Mouse (Mus musculus): ENCODE results near the gene 1520401A03Rik. TPM values are rescaled to one million over a fixed set of nuclear protein-coding genes. Genes with fewer than 3 reads are reported as not detected.
A peak's percentile ranks its signal among the peaks of the same experiment; 100 is the strongest.

1520401A03Rik gene
- total RNA-seq, 4 experiments from 2014 or later, result 0.11 to 0.57 (median 0.19) TPM; not detected in 1

DNA sequence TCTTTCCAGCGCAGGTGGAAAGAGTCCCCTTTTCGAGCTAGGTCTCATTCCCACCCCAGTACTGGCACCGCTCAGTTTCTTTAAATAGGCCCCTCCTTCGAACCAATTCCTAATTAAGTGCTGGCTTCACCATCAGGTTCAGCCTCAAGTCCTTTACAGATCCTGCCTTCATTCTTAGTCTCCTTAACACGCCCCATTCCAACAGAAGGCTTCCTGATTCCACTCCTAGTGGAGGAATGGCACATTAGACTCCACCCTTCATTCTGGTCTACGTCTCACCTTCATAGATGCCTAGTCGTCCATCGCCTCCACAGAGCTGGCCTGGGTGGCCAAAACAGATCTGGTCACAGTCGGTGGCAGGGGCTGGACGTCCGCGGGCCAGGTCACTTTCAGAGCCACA is 20.4 kb upstream of the 1520401A03Rik start:
- DNase-seq (ENCODE audit: low spot score in 2 of 2), result no peak

GRCm38 (mm10) chr17:23742210-23742793 is 19.7 kb upstream of the 1520401A03Rik start:
- no peak for DNase-seq (ENCODE audit: low spot score in 2 of 2)

- DNase-seq (ENCODE audit: low spot score in 2 of 2), result no peak
Measured at GRCm38 (mm10) chr17:23741359-23742209, 19.0 kb upstream of the 1520401A03Rik start.

- DNase-seq (ENCODE audit: low spot score in 2 of 2), result no peak
Measured at GRCm38 (mm10) chr17:23740598-23741021, 18.0 kb upstream of the 1520401A03Rik start, which contains the start of gene Paqr4. Gene Paqr4, minus strand, starts transcription at chr17:23740867.

GRCm38 (mm10) chr17:23740136-23740584 is 17.6 kb upstream of the 1520401A03Rik start:
- peak; percentile 81 to 94 for DNase-seq (ENCODE audit: low spot score in 2 of 2)

- peak in 1 of 2 experiments; percentile 62 for DNase-seq (ENCODE audit: low spot score in 2 of 2)
Measured at GRCm38 (mm10) chr17:23739202-23740135, 16.9 kb upstream of the 1520401A03Rik start.

- no peak for DNase-seq (ENCODE audit: low spot score in 2 of 2)
Measured at GRCm38 (mm10) chr17:23738836-23739201, 16.2 kb upstream of the 1520401A03Rik start.

DNA sequence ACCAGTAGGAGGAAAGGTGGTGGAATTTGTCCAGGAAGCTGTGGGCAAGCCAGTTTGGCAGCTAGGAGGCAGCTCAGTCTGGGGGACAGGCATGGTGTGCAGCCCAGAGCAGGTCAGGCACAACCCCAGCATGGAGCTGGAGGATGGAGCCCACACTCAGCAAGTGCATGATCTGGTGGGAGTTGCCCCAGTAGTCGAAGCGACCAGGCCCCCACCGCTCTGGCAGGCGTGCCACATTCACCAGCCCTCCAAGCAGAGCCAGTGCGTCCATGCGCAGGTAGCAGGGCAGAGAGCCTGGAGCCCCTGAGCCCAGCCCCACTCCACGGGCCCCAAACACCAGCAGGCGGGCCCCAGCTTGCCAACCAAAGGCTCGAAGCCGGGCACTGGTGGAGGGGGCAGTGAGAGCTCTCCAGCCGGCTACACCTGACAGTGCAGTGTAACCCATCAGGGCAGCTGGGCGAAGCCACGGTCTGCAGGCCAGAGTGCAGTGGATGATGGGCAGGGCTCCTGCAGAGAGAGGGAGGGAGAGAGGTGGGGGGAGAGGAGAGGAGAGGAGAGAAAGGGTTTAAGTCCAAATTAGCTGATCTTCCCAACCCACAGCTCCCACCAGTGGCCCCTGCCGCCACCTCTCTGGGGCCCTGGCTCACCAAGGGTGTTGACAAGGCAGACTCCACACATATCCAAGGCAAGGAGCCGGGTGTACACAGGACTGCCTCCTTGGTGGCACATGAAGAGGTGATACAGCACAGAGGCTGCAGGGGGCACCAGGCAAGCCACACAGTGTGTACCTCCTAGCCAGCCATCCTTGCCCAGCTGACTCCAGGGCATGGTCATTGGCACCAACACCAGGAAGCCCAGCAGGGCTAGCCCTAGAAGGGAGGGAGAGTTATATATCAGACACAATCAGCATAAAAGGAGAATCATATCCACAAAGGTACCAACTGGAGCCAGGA is 15.2 kb upstream of the 1520401A03Rik start:
- no peak for DNase-seq (ENCODE audit: low spot score in 2 of 2)

DNA sequence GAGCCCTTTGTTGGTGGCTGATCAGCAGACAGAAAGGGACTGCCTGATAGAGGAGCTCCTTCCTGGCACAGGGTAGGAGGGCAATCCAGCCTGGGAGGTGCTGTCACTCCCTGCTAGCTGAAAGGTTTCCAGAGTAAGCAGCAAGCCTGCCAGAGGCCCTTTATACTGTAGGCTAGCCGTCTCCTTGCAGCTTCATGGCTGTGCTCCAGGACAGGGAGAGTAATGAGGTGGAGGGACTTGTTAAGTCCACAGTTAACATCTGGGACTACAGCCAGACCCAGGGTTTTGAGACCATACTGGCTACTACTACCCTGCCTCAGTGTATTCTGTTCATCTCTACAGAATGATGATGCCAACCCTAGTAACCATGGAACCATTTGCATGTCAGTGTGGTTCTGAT is 11.8 kb upstream of the 1520401A03Rik start:
- no peak for DNase-seq (ENCODE audit: low spot score in 2 of 2)

DNA sequence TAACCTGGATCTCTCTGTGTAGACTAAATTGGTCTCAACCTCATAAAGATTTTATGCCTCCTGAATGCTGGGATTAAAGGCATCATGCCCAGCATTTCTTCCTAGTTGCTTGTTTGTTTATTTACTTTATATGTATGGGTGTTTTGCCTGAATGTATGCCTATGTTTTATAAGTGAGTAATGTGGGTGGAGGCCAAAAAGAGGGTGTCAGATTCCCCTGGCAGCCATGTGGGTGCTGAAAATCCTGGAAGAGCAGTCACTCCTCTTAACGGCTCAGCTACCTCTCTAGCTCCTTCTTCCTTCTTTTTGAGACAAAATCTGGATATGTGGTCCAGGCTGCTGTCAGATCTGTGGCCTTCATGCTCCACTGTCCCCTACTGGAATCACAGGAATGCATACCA is 7.9 kb upstream of the 1520401A03Rik start:
- no peak for DNase-seq (ENCODE audit: low spot score in 2 of 2)

DNA sequence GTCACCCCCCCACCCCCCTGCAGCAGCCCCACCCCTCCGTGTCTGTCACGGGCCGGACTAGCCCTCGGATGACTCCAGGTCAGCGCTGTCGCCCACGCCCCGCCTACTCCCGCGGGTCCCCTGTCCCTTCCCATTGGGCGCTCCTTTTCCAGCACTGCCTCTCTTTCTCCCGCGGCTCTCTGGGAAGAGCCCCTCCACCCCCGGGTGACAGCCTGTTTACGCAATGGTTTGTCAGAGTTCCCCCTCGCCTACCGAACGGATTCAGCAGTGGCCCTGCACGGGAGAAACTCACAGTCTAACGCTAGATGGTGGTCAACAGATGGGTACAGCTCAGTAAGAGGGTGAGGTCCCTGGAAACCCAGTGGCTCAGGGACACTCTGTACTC is 4.2 kb upstream of the 1520401A03Rik start:
- DNase-seq (ENCODE audit: low spot score in 2 of 2), result peak in 1 of 2 experiments; percentile 79

- DNase-seq (ENCODE audit: low spot score in 2 of 2), result peak; percentile 84 to 90
Measured at GRCm38 (mm10) chr17:23725999-23726757, 3.6 kb upstream of the 1520401A03Rik start, which contains the start of gene Pkmyt1. Gene Pkmyt1, plus strand, starts transcription at chr17:23726336.

- no peak for DNase-seq (ENCODE audit: low spot score in 2 of 2)
Measured at GRCm38 (mm10) chr17:23725477-23725876, 2.9 kb upstream of the 1520401A03Rik start.

DNA sequence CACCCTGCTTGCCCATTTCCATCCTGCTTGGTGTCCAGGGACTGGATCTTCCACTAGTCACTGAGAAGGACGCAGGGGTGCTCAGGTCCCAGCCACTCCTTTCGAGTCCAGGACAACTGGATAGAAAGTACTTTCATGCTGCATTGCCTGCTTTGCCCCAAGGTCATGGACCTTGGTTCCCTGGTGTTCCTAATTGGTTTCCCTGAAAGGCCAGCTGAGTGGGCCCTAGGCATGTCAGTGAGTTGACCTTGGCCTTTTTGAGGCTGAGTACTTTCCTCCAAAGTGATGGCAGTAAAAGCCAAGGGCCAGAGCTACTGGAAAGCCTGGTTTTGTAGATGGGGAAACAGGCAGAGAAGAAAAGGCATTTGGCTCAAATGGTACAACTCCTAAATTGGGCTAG is 697 bp downstream of the 1520401A03Rik start:
- DNase-seq (ENCODE audit: low spot score in 2 of 2), result no peak

DNA sequence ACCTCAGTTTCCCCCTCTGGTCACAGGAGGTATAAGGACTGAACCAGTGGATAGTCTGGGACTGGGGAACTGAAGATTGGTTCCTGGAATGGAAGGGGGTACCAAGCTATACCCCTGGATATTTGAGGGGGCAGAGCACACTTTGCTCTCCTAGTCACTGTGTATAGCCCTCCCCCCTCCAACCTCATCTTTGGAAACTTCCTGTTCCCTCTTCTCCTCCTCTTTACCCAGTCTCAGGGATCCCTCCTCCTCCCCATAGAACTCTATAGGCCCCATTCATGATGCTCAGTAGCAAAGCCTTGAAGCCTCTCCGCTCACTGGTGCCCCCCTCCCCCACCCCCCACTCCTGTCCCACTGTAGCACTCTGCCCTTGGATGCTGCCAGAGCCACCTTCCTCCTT is 3.1 kb downstream of the 1520401A03Rik start:
- no peak for DNase-seq (ENCODE audit: low spot score in 2 of 2)

- no peak for DNase-seq (ENCODE audit: low spot score in 2 of 2)
Measured at GRCm38 (mm10) chr17:23717003-23717402, 5.6 kb downstream of the 1520401A03Rik start.

DNA sequence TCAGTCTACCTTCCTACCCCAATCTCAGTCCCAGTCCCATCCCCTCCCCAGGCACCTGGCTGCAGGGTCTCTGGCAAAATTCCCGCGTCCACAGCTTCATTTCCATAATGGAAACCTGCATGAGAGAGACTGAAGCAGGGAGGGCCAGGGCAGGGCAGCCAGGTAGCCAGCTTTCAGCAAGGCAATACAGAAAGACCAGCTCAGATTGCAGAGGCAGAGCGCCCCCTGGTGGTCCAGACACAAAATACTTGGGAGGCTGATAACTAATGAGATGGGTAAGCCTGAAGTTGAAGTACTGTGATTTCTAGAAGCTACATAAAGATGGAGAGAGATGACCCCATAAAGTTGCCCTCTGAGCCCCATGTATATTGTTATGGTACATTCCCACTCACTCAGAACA is 16.4 kb downstream of the 1520401A03Rik start:
- DNase-seq (ENCODE audit: low spot score in 2 of 2), result peak; percentile 46 to 50

GRCm38 (mm10) chr17:23705525-23706104 is 17.0 kb downstream of the 1520401A03Rik start:
- DNase-seq (ENCODE audit: low spot score in 2 of 2), result no peak

- DNase-seq (ENCODE audit: low spot score in 2 of 2), result no peak
Measured at GRCm38 (mm10) chr17:23704741-23705140, 17.8 kb downstream of the 1520401A03Rik start.
